Mouse (Mus musculus) neural tube, embryonic 14.5 days (tissue): ENCODE data around the gene Tmem231. TPM values are rescaled to one million over a fixed set of nuclear protein-coding genes. Genes with fewer than 3 reads are reported as not detected.

Experiments used
- ATAC-seq: fragments of 200-750 bp; cut with Nextera tagmentation; 2 replicates; pipeline ENCODE4 v1.8.0; 2017; ENCODE audit warnings: low read depth, mild to moderate bottlenecking, moderate TSS enrichment, moderate library complexity
- H3K27ac ChIP-seq: fragments of 300-500 bp; sonication (generic); 2 replicates; pipeline ENCODE4 v1.5.1; 2014; ENCODE audit warnings: low read depth, mild to moderate bottlenecking, control low read depth, low read length, moderate library complexity, mixed read lengths
- H3K27me3 ChIP-seq: fragments of 300-500 bp; sonication (generic); 2 replicates; pipeline ENCODE4 v1.6.1; 2014; ENCODE audit warnings: low read length; ENCODE audit not compliant: control insufficient read depth, insufficient read depth
- H3K36me3 ChIP-seq: fragments of 300-500 bp; sonication (generic); 2 replicates; pipeline ENCODE4 v1.6.1; 2014; ENCODE audit warnings: low read length, mixed read lengths; ENCODE audit not compliant: control insufficient read depth, insufficient read depth
- H3K4me1 ChIP-seq: fragments of 300-500 bp; sonication (generic); 2 replicates; pipeline ENCODE4 v1.6.1; 2014; ENCODE audit warnings: low read length; ENCODE audit not compliant: control insufficient read depth, insufficient read depth
- H3K4me2 ChIP-seq: fragments of 300-500 bp; sonication (generic); 2 replicates; pipeline ENCODE4 v1.6.1; 2014; ENCODE audit warnings: mild to moderate bottlenecking, low read depth, low read length, control low read depth
- H3K4me3 ChIP-seq: fragments of 300-500 bp; sonication (generic); 2 replicates; pipeline ENCODE4 v1.5.1; 2014; ENCODE audit warnings: low read depth, low read length, control low read depth, mixed read lengths
- H3K9ac ChIP-seq: fragments of 300-500 bp; sonication (generic); replicated peaks from 2 replicates; pipeline ENCODE4 v1.6.1; 2014; ENCODE audit warnings: low read depth, mild to moderate bottlenecking, control low read depth, low read length, mixed read lengths
- H3K9me3 ChIP-seq: fragments of 300-500 bp; sonication (generic); 2 replicates; pipeline ENCODE4 v1.6.1; 2016; ENCODE audit warnings: low read length; ENCODE audit not compliant: control insufficient read depth
- WGBS: fragments of 180-500 bp; shearing (Covaris S2); extraction: QIAGEN DNeasy Blood & Tissue Kit; methylation state at CpG from one replicate; pipeline ENCODE4 v1.1.7; 2014; 5-methylcytosine and 5-hydroxymethylcytosine counted together
- polyA plus RNA-seq: library from polyadenylated mRNA; unstranded; fragments of >200 nt; fragmentation: Nextera tagmentation; extraction: Ambion mirVana; gene quantifications from 2 replicates; pipeline ENCODE4 v1.2.1, GENCODE M21; 2014

Gene Tmem231
- polyA plus RNA-seq, 1 experiment from 2014 or later, result 14.8 TPM

DNA sequence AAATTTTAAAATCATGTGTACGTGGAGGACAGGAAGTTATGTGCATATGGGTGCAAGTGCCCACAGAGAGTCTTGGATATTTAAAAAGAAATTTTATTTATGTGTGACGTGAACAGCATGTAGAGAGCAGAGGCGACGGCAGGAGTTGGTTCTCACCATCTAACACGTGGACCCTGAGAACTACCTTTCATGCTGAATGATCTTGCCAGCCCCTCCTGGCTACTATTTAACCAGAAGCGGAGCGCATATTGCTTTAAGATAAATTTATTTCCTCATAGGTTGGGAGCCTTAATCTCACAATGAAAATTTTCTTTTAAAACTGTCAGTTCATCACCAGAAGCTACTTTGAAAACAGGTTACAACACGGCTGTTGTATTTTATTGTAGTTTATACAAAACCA, 69.0 kb downstream of the Tmem231 start:
- ATAC-seq, result no peak
- Histone ChIP-seq H3K4me3 (no peak overlapping the region), H3K27me3 (no peaks in the 10 kb centered on the region), H3K9ac (no peak overlapping the region), H3K9me3 (no peaks in the 10 kb centered on the region), H3K27ac (no peak overlapping the region), H3K36me3 (no peaks in the 10 kb centered on the region), H3K4me1 (no peaks in the 10 kb centered on the region), H3K4me2 (no peak overlapping the region)
- WGBS, result 93% methylated on average over 8 of the region's 8 CpGs

DNA sequence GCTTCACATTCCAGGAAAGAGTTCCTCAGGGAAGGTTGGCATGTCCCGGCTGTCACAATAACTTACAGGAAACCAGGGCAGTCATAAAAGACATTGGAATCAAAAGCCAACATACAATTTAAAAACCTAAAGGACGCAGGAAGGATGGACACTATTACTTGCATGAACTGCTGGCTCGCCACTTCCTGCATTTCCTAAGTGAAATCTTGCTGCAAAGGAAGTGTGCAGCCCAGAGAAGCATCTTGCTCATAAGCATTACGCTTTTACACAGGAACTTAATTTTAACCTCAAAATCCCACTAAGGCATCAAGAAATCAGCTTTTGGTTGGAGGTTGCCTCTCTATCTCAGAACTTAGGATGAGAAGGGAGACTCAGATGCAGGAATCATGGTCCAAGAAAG, 70.4 kb downstream of the Tmem231 start:
- Histone ChIP-seq H3K4me1 (no peaks in the 10 kb centered on the region), H3K9me3 (no peaks in the 10 kb centered on the region), H3K4me3 (no peak overlapping the region), H3K27me3 (no peaks in the 10 kb centered on the region), H3K9ac (no peak overlapping the region), H3K27ac (no peak overlapping the region), H3K36me3 (no peaks in the 10 kb centered on the region), H3K4me2 (no peak overlapping the region)
- ATAC-seq, result no peak
- WGBS, result 84% methylated on average over 4 of the region's 4 CpGs

Other genes starting within 250 kb of the Tmem231 start
- not detected in 2 replicates for gene Ctrb1, start 242.9 kb downstream of the Tmem231 start, polyA plus RNA-seq
- 47.6 and 56.4 TPM in 2 replicates for gene Bcar1, start 190.1 kb downstream of the Tmem231 start, polyA plus RNA-seq
- gene Cfdp1, start 79.6 kb downstream of the Tmem231 start, polyA plus RNA-seq, result 177 and 178 TPM in 2 replicates
- gene Tmem170, start 57.1 kb downstream of the Tmem231 start, polyA plus RNA-seq, result 3.8 and 4.6 TPM in 2 replicates
- 2.7 and 3.2 TPM in 2 replicates for gene Chst5, start 23.4 kb downstream of the Tmem231 start, polyA plus RNA-seq
- 486 and 487 TPM in 2 replicates for gene Gabarapl2, start 6.8 kb upstream of the Tmem231 start, polyA plus RNA-seq
- gene Adat1, start 58.4 kb upstream of the Tmem231 start, polyA plus RNA-seq, result 7.2 and 8.5 TPM in 2 replicates
- gene Kars, start 77.4 kb upstream of the Tmem231 start, polyA plus RNA-seq, result 186 and 197 TPM in 2 replicates
- 65.2 and 67.0 TPM in 2 replicates for gene Terf2ip, start 77.5 kb upstream of the Tmem231 start, polyA plus RNA-seq
- gene Gm6793, start 81.2 kb upstream of the Tmem231 start, polyA plus RNA-seq, result 0.23 and 1.7 TPM in 2 replicates